Mouse (Mus musculus): ENCODE data around the gene Otud7a.
"Not testable (repeated sequence)": the region's sequence is repeated elsewhere in the genome, so short reads cannot be mapped to it uniquely, and the experiment has no call there.

Otud7a gene

DNA sequence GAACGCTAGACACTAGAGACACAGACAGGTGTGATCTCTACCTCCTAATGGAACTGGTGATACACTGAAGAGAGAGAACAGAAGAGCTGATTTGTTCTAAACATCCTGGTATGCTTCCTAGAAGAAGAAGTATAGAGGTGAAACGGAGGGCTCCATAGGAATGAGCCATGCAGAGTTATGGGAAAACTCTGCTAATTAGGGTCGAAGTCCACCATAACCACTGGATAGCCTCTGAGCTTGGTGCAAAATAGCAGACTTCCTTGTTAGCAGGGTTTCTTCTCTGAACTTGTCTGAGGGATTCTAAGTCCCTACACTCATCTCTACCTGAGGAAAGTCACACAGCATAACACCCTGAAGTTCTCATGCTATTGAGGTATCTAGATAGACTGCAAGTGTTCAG, 114.4 kb downstream of the Otud7a start:
- DNase-seq (ENCODE audit: low read depth in 2 of 2, low spot score in 2 of 2), result no peak

DNA sequence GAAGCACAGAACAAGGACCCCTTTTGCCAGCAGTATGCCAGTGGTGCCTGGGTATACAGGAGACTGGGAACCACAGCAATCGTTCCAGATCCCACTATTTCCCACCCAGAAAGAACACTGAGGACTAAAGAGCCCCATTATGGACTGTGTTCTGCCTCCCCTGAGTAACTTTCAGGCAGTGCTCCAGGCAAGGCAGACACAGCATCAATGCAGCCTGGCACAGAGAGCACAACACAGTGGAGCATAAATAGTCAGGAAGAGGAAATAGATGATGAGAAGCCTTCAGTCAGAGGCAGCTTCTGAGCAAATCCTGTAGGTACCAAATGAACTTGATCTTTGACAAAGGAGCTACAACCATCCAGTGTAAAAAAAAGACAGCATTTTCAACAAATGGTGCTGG, 115.1 kb downstream of the Otud7a start:
- no peak for DNase-seq (ENCODE audit: low read depth in 2 of 2, low spot score in 2 of 2)

DNA sequence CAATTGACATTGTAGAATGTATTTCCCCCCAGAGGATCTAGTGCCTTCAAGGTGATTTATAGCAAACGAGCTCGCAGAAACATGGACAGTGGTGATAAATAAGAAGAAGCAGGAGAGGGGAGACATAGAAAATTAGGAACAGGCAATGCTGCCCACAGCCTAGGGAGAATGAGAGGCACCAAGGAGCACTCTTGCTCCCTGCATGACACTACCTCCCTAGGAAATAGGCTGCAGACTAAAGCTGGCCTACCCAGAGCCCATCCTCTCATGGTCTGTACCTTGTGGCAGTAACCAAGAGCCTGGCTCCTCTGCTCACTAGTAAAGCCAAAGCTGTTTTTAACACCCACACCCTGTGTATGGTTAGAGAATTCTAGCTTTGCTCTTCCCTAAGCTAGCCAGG, 138.8 kb downstream of the Otud7a start:
- DNase-seq (ENCODE audit: low read depth in 2 of 2, low spot score in 2 of 2), result no peak

DNA sequence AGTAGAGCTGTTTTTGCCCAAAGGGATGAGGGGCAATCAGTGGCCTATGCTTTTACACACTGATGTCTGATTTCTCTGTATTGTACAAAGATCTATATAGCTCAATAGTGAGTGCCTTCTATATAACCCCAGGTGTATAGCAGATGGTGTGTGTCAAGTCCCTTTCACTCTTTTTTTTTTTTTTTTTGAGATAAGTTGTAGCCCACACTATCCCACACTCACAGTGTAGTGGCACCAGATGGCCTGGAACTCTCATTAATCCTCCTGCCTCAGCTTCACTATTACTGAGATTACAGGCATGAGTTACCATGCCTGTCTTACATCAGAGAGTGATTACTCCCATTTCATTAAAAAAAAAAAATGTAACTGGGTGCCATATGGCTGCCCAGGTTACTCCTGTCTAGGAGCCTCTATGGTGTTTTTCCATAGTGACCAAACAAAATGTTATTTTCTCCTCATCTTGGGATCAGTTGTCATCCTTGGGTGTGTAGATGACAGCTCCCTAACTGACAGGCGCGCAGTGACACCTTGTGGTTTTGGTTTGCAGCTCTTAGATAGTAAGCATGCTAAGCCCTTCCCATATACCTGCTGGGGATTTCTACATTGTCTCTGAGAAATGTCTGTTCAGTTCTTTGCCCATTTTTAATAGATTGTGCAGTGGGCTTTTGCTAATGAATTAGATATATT, 141.8 kb downstream of the Otud7a start:
- no peak for DNase-seq (ENCODE audit: low read depth in 2 of 2, low spot score in 2 of 2)

DNA sequence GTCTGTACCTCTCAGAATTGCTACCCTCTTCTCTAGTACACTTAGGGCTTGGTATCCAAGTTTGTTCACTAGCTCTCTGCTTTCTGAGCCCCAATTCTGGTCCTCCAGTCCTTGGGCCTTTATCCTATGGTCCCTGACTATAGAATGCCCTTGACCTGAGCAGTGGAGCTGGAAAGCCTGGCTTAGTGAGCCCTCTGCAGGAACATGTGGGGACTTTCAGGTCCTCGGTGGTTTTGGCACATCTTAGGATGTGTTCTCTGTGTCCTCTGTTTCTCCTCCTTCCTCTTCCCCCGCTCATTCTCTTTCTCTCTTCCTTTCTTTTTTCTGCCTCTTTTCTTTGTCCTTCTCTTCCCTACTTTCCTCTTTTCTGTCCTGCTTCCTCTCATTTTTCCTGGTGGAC, 145.8 kb downstream of the Otud7a start:
- DNase-seq (ENCODE audit: low read depth in 2 of 2, low spot score in 2 of 2), result no peak

DNA sequence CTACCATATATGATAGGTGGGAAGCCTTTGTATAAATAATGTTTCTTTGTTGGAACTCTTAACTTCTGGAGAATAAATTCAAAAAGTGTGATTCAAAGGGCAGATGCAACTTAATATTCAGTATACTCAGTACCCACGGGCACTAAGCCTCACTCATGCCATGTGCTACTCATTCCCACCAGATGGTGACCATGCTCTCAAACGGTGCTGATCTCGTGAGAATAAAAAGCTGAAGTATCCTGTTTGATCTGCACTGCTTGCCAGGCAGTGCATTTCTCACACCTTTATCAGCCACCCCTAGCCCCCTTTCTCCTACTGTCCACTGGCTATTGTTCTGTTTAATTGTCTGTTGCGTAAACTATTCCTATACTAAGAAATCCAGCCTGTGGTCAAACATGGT, 146.8 kb downstream of the Otud7a start:
- no peak for DNase-seq (ENCODE audit: low read depth in 2 of 2, low spot score in 2 of 2)

DNA sequence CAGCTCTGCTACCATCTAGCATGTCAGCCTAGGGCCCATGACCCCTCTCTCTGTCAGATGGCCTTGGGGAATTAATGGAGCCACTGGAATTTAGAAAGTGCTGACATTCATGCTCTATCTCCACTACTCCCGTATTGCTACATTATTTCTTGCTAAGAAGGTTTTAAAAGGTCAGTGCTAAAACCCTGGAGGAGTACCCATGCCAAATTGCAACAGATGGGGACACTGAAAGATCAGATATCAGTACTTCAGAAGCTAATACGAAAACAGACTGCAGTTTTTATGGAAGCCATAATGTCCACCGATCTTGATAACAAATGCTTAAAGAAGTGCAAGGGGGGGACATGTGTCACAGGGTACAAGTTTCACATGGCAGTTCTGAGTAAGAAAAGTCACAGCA, 147.5 kb downstream of the Otud7a start:
- DNase-seq (ENCODE audit: low read depth in 2 of 2, low spot score in 2 of 2), result no peak

DNA sequence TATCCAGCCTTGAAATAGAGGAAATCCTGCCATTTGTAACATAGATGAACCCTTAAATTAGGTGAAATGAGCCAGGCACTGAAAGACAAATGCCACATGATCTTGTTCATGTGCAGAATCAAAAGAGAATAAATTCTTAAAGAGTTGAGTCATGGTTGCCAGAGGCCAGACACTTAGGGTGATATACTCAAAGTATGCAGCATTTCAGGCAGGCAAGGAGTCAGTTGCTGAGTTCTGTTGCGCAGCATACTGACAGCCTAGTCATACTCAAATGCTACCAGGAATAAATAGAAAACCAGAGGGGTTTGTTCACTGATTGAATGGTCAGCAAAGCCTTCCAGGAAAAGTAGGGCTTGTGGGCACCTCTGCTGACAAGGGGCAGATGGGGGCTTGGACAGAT, 160.3 kb downstream of the Otud7a start:
- DNase-seq (ENCODE audit: low read depth in 2 of 2, low spot score in 2 of 2), result no peak

DNA sequence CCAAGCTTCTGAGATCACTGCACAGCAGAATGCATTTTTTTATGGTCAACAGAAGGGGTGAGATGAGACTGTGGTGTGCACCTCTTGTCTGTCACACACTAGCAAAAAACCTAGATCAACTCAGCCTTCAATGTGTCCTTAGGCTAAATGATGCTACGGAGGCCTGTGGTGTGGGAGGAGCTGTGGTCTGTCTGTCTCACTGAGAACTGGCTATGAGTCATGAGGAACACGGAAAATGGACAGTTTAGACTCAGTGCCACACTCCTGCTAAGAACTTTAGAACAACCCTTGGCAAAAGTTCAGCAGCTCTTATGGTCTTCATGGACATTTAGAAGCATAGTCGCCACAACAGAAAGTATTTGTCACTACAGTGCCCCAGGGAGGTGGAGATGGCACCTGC, 172.5 kb downstream of the Otud7a start:
- no peak for DNase-seq (ENCODE audit: low read depth in 2 of 2, low spot score in 2 of 2)

DNA sequence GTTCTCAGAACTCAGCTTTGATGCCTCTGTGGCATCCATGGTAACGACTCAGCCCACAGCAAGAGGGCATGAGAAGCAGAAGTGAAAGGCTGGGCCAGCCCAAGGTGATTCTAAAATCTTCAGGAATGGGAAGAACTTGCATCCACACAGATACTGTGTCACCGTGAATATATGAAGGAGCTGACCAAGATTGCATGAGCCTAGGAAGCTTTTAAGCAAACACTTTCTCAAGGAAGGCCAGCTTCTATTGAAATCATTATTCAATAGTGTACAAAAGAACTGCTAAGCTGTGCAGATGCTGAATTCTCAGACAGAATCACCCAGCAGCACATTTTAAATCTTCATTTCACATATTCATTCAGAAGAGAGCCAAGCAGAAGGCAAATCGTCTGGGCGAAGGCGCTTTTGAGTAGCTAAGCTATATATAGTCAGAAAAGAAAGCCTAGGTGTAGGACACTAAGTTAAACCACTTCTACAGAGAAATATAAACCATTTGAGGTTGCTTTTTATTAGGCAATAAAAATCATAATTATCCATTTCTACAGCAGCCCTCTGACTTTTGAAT, 176.3 kb downstream of the Otud7a start:
- DNase-seq (ENCODE audit: low read depth in 2 of 2, low spot score in 2 of 2), result no peak

DNA sequence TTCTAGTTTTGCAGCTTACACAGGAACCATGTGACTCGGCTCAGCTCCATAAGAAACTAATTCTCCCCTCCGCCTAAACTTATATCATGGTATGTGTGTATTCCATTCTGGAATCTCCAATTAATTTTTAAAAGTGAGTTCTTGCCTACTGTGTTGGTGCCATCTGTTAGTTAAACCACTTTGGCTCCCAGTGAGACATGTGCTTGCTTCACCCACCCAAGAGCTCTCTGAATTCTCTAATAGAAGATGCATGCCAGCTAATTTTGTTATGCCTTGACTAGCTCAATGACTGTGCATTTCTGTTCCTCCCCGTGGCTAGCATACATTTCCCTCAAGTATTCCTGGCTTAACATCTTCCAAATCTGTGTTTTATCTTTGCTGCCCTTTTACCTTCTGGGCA, 193.1 kb downstream of the Otud7a start:
- no peak for DNase-seq (ENCODE audit: low read depth in 2 of 2, low spot score in 2 of 2)

DNA sequence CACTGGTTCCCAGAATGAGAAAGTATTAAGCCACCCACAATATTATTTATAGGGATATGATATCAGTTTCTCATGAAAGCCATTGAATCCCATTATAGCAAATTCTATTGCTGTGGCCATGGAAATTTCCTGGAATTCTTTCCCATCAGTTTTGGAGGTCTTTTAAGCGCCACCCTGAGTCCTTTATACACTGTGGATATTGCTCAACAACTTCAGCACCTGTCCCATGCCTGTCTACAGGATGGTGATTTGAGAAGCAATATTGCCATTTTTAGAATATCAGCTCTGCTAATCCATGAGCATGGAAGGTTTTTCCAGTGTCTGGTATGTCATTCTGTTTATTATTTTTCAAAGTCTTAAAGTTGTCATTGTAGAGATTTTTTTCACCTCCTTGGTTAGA, 199.5 kb downstream of the Otud7a start:
- no peak for DNase-seq (ENCODE audit: low read depth in 2 of 2, low spot score in 2 of 2)

DNA sequence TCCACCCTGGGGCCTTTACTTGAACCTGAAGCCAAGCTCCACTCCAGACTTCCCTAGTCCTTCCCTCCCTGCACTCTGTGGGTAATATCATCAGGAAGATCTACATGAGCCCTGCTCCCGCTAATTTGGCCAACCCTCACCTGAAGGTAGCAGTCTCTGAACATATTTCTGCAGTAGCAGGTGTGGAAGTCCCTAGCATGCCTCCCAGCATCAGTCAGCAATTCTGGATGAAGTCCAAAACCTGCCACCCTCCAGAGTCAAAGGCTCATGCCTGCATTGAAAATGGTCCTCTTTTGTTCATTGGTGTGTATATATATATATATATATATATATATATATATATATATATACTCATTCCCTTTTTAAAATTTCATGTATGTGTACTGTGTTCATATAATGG, 202.6 kb downstream of the Otud7a start:
- no peak for DNase-seq (ENCODE audit: low read depth in 2 of 2, low spot score in 2 of 2)

DNA sequence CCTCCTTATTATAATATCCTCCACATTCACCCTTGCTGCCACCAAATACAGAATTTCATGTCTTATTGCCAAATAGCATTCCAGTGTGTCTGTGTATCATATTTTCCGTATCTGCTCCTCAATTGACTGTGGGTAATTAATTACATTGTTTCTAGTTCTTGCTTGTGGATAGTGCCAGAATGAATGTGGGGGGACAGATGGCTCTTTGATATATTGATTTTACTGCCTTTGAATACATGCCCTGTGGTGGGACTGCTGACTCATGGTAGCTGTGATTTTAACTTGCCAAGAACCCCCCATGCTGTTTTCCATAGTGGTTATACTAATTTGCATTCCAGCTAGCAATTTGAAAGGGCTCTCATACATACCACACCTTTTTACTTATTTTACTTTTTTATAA, 215.7 kb downstream of the Otud7a start:
- DNase-seq (ENCODE audit: low read depth in 2 of 2, low spot score in 2 of 2), result no peak

DNA sequence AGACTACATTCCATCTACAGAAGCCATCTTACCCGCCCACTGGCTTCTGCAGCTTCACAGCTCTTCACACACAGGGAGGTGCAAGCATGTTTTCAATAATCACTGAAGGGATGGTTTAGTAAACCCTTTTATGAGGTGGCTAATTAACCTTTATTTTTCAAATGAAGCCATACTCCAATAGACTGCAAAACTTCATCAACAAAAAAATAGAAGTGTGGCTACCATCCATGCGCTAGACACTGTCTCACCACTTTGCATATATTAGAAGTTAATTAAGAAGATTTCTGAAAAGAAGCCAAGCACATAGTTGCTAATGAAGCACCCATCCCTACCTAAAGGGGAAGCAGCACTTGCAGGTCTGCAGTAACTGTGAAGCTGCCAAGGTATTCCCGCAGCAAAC, 218.2 kb downstream of the Otud7a start:
- no peak for DNase-seq (ENCODE audit: low read depth in 2 of 2, low spot score in 2 of 2)

DNA sequence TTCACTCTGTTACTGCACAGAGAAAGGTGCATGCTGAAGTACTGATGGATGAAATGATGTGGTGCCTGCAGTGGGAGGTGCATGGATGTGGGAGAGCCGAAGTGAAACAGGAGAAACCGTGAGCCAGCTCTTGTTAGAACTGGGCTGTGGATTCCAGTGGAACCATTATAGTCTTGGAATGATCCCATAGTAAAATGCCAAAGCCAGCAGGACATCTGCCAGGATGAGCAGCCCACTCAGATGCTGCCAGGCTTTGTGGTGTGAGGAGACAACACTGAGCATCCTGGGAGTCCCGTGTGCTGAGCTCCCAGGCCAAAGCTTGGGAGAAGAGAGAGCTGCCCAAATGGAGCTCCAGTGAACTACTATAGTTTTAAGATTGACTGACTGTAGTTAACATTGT, 220.9 kb downstream of the Otud7a start:
- DNase-seq (ENCODE audit: low read depth in 2 of 2, low spot score in 2 of 2), result no peak

DNA sequence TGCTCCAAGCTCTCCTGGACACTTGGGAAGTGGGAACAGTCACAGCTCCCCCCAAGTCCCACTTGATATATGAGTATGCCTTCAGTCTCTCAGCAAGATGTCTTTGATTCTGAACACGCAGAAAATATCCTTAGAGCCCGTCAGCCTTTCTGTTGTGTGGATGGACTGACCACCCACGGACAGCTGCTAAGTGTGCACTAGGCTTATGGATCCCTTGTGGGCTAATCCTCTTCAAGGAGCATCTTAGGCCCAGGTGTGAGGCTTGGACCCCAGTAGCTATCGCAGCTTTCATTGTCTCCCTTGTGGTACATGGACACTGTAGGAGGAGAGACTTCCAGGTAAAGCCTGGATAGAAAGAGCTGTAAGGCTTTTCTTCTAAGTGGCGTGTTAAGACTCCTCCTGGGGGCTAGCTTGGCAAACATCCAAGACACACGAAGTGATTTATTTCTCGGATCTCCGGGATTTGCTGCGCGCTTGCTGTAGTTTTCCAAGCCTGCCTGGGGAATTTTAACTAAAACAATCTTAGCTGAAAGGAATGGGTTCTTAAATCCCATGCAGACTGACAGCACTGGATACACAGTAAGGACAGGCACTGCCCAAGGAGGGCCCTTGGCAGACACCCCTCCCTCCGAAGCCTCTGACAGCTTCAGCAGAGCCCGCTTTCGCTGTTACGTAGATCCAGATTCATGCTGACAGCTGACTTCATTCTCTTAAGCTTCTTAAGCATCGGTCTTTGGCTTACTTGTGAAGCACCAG, 223.6 kb downstream of the Otud7a start:
- DNase-seq (ENCODE audit: low read depth in 2 of 2, low spot score in 2 of 2), result no peak

DNA sequence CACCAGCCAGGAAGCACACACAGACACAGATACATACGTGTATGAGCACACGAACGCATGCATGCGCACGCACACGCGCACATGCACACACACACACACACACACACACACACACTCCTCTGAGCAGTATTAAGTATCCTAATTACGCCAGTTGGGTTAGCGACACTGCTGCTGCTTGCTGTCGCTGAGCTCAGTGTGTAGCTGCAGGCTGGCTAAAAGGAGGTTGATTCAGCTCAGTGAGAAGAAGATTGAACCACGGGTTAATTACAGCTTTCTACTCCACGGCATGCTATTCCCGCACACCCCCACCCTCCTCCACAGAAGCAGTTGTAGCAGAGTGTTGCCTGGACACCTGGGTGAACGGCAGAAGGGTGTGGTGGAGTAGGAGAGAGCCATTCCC, 224.4 kb downstream of the Otud7a start:
- no peak for DNase-seq (ENCODE audit: low read depth in 2 of 2, low spot score in 2 of 2)

DNA sequence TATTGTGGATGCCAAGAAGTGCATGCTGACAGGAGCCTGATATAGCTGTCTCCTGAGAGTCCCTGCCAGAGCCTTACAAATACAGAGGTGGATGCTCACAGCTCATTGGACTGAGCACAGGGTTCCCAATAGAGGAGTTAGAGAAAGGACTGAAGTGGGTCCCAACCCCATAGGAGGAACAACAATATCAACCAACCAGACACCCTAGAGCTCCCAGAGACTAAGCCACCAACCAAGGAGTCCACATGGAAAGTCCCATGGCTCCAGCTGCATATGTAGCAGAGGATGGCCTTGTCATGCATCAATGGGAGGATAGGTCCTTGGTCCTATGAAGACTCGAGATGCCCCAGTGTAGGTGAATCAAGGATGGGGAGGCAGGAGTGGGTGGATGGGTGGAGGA, 226.4 kb downstream of the Otud7a start:
- DNase-seq (ENCODE audit: low read depth in 2 of 2, low spot score in 2 of 2), result not testable (repeated sequence)

DNA sequence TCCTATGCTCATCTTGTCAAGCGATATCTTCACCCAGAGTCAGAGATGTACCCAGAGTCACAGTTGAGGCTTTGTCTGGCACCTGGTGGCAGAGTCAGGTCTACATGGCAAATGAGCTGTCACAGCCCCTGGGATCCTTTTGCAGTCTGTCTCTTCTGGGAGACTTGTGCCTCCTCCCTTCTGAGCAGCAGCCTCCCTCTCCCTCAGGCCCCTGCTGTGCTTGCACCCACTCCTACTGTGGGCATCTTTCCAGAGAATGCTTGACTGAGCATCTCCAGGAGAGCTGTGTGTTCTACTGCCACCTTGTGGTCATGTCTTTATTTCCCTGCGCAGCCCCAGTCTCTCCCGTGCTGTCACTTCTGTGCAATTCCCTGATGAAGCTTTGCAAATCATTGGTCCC, 227.4 kb downstream of the Otud7a start:
- DNase-seq (ENCODE audit: low read depth in 2 of 2, low spot score in 2 of 2), result peak in 1 of 2 experiments; percentile 12

DNA sequence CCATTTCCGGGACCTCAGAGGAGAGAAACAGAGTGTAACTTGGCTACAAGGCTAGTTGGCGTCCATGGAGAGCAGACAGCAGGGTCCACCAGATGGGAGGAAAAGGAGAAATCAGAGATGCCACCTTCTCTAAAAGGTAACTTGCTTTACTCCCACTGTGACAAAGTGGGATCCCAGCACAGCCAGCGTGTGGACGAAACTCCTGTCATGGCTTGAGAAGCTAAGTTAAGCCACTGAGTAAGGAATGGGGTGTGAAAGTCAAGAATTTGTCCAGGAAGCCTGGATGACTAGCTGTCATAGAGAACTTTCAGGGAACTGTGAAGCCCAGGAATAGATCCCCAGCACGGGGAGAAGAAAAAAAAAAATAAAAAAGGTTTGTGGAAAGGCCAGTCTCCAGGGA, 232.1 kb downstream of the Otud7a start:
- no peak for DNase-seq (ENCODE audit: low read depth in 2 of 2, low spot score in 2 of 2)

DNA sequence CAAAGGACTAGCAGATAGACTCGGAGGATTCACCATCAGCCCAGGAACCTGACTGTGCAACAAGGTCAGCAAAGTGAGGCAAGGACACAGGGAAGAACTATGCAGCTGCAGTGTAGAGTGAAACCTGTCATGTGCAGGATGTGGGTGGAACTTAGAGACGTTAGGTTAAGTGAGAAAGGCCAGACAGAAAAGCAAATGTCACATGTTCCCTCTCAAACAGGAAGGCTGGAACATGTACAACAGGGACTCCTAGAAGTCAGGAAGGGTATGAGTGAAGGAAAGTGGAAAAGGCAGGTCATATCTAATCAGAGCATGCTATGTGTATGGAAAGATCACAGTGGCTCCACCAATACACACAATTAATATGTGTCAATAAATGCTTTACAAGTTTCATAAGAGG, 232.6 kb downstream of the Otud7a start:
- DNase-seq (ENCODE audit: low read depth in 2 of 2, low spot score in 2 of 2), result no peak

DNA sequence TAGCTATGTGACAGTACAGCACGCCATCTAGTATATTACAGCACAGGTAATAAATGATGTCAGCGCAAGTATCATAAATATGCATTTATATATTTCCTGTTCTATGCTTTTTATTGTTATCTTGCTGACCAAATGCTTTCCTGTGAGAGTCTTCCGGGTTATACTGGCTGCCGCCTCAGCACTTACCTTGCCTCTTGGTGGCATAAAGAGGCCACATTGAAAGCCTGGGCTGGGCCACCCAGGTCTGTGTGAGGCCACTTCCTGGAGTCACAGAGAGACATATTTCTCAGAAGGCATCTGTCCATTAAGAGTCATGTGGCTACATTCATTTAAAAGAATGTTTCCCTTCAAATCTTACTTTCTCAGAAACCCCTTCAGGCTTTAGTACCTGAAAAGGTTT, 242.5 kb downstream of the Otud7a start:
- no peak for DNase-seq (ENCODE audit: low read depth in 2 of 2, low spot score in 2 of 2)
